8 mouse cellular contexts compared by ENCODE assay signal in the genomic region with DNA sequence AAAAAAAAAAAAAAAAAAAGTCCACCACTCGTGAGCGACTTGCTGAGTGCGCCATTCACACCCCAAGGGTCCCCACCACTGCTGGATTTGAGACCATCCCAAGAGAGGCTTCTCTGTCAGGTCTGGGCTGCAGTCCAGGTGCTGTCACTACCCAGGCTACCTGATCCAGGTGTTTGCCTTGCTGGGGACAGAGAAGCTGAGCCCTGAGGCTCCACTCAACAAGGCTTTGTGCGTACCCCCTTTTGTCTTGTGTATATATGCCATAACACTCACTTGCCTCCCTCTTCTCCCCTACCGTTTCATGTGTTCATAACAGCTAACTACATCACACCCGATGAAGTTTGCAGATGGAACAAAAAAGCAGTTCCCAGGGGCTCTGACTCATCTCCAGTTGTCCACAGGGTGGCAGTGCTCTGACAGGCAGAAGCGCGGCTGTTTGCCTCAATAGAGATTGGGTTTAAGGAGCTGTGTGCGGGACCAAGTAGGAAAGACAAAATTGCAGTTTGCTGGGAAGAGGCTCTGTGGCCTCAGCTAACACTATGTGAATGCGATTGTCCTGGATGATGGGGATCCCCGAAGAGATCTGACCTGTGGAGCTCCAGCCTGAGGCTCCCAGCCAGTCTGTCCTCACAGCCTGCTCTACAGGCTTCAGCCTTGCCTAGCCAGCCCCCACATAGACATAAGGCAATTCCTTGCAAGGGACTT. TPM values are rescaled to one million over a fixed set of nuclear protein-coding genes. Genes with fewer than 3 reads are reported as not detected.
DNase-seq lines count a peak whose midpoint lies in the region; ATAC-seq and TF ChIP-seq lines count a peak whose summit lies in the region.
"Had no signal": no experiment of that assay in that cellular context is flagged by ENCODE, and none has a peak within 500 bp of the region (broad histone marks: within the 10 kb centered on the region; RNA-seq: fewer than 3 reads in every experiment).

No protein-coding gene starts in this region.

- H3K27me3 ChIP-seq in hindbrain, postnatal 0 days (ENCODE audit: insufficient read depth, low read length) = no peaks in the 10 kb centered on the region

- peak; percentile 85 for TF ChIP-seq CTCF in hindbrain, postnatal 0 days (IDR thresholded peaks at IDR 0.05; ENCODE audit: low read depth)

- no peak overlapping the region for H3K4me2 ChIP-seq in hindbrain, postnatal 0 days (ENCODE audit: low read depth, low read length)

- 8% methylated on average over 11 of the region's 11 CpGs for WGBS in hindbrain, postnatal 0 days

- H3K9me3 ChIP-seq in hindbrain, postnatal 0 days (ENCODE audit: low read length) = no peaks in the 10 kb centered on the region

- no peak overlapping the region for H3K27ac ChIP-seq in hindbrain, postnatal 0 days

- no peak overlapping the region for H3K9ac ChIP-seq in hindbrain, postnatal 0 days (replicated peaks; ENCODE audit: low read length)

- DNase-seq in T-cell, adult 2 months (ENCODE audit: low spot score) = peak; percentile 63
- DNase-seq in cerebellum, adult 8-10 months = peak; percentile 57
- DNase-seq in frontal cortex, postnatal 10 days (ENCODE audit: low spot score in 2 of 2) = peak; percentile 56 to 64
- peak; percentile 90 for DNase-seq in hindbrain, postnatal 0 days (ENCODE audit: low spot score)
- DNase-seq in left cerebral cortex, adult 9 months (ENCODE audit: low spot score in 2 of 2) = peak; percentile 39 to 72
- peak; percentile 67 for DNase-seq in right cerebral cortex, postnatal 14 days

- peaks cover 21% of the 10 kb centered on the region; the same call in 1 of the 2 replicates for H3K36me3 ChIP-seq in hindbrain, postnatal 0 days (ENCODE audit: insufficient read depth, low read length)

- H3K4me1 ChIP-seq in hindbrain, postnatal 0 days (ENCODE audit: insufficient read depth, low read length) = no peaks in the 10 kb centered on the region

- peak; percentile 68; the same call in 1 of the 2 replicates for ATAC-seq in hindbrain, postnatal 0 days
- ATAC-seq in megakaryocyte progenitor cell, adult 5-6 weeks (replicated peaks; ENCODE audit: poor library complexity) = peak; percentile 91

- no peak overlapping the region for H3K4me3 ChIP-seq in hindbrain, postnatal 0 days (ENCODE audit: low read length)

RNA-seq across cellular contexts. Expression of a gene that starts 12.7 kb away (rescaled TPM):
- 51.3 and 62.1 TPM in 2 replicates for total RNA-seq in hindbrain, postnatal 0 days (2014; rRNA removed)
- polyA plus RNA-seq in hindbrain, postnatal 0 days (2015; fragmentation: Nextera tagmentation; extraction: Ambion mirVana) = 59.7 and 60.5 TPM in 2 replicates
- 11.1 and 12.8 TPM in 2 replicates for total RNA-seq in megakaryocyte progenitor cell, adult 5-6 weeks (2015)
- 9.7 and 18.0 TPM in 2 replicates for total RNA-seq in megakaryocyte progenitor cell, adult 5-6 weeks (2017)

RNA-seq across cellular contexts. Expression of a gene that starts 53.9 kb away (rescaled TPM):
- total RNA-seq in hindbrain, postnatal 0 days (2014; rRNA removed) = 0.29 and 0.37 TPM in 2 replicates
- 0.16 TPM in 1 of 2 replicates, not detected in the other for polyA plus RNA-seq in hindbrain, postnatal 0 days (2015; fragmentation: Nextera tagmentation; extraction: Ambion mirVana)
- total RNA-seq in megakaryocyte progenitor cell, adult 5-6 weeks (2015) = not detected in 2 replicates
- total RNA-seq in megakaryocyte progenitor cell, adult 5-6 weeks (2017) = not detected in 2 replicates
- polyA plus RNA-seq: large intestine, adult 2 months had no signal
